24 mouse cellular contexts compared by ENCODE assay signal in genomic region chr17:24580287-24580686, GRCm38 (mm10). TPM values are rescaled to one million over a fixed set of nuclear protein-coding genes. Genes with fewer than 3 reads are reported as not detected.
DNase-seq lines count a peak whose midpoint lies in the region; ATAC-seq and TF ChIP-seq lines count a peak whose summit lies in the region.
"Had no signal": no experiment of that assay in that cellular context is flagged by ENCODE, and none has a peak within 500 bp of the region (broad histone marks: within the 10 kb centered on the region; RNA-seq: fewer than 3 reads in every experiment).

No protein-coding gene starts in this region.

- H3K4me3 ChIP-seq in kidney, embryonic 14.5 days (ENCODE audit: low read length) = no peak overlapping the region
- no peak overlapping the region for H3K4me3 ChIP-seq in kidney, postnatal 0 days (replicated peaks; ENCODE audit: low read depth, low read length)
- H3K4me3 ChIP-seq: embryonic facial prominence, embryonic 13.5 days; embryonic facial prominence, embryonic 15.5 days; erythroblast, embryonic 14.5 days; forebrain, embryonic 10.5 days; forebrain, embryonic 12.5 days had no signal

- no peak for TF ChIP-seq CTCF in kidney, postnatal 0 days (IDR thresholded peaks at IDR 0.05; ENCODE audit: low read depth)

- H3K4me1 ChIP-seq in kidney, embryonic 14.5 days (ENCODE audit: control insufficient read depth, insufficient read depth, low read length) = 0 out of 2 replicates have a peak, but pooled peaks cover 3% of the 10 kb centered on the region
- no peaks in the 10 kb centered on the region for H3K4me1 ChIP-seq in kidney, postnatal 0 days (replicated peaks; ENCODE audit: insufficient read depth, low read length)
- H3K4me1 ChIP-seq: embryonic facial prominence, embryonic 13.5 days; embryonic facial prominence, embryonic 15.5 days; forebrain, embryonic 10.5 days; forebrain, embryonic 12.5 days had no signal

- no peaks in the 10 kb centered on the region for H3K9me3 ChIP-seq in kidney, embryonic 14.5 days (ENCODE audit: control insufficient read depth, low read length)
- H3K9me3 ChIP-seq in kidney, postnatal 0 days (replicated peaks; ENCODE audit: low read length) = no peaks in the 10 kb centered on the region
- H3K9me3 ChIP-seq: embryonic facial prominence, embryonic 13.5 days; embryonic facial prominence, embryonic 15.5 days; forebrain, embryonic 10.5 days; forebrain, embryonic 12.5 days had no signal

- peaks cover 72% of the 10 kb centered on the region for H3K36me3 ChIP-seq in kidney, embryonic 14.5 days (ENCODE audit: control insufficient read depth, insufficient read depth, low read length)
- peaks cover 51% of the 10 kb centered on the region for H3K36me3 ChIP-seq in kidney, postnatal 0 days (ENCODE audit: insufficient read depth, low read length)

- WGBS in kidney, embryonic 14.5 days = 81% methylated on average over 2 of the region's 2 CpGs
- WGBS in kidney, postnatal 0 days = 83% methylated on average over 2 of the region's 2 CpGs

- peak; percentile 44 to 55 for DNase-seq in cerebellum, postnatal 14 days
- DNase-seq in cerebellum, adult 8-10 months = no peak
- no peak for DNase-seq in kidney, adult 8-10 months
- peak; percentile 30 for DNase-seq in kidney, postnatal 0 days (ENCODE audit: low spot score)
- DNase-seq in kidney, postnatal 4 days = no peak
- DNase-seq in Muller cell, postnatal 12 days (ENCODE audit: inconsistent ontology term) = peak; percentile 25
- DNase-seq in adipocyte (ENCODE audit: low spot score) = no peak
- DNase-seq: adrenal gland, adult 2 months; adrenal gland, postnatal 10 days; adrenal gland, postnatal 25 days; cerebellum, adult 11 months; cerebellum, adult 2 months; cerebellum, adult 9-11 months; embryo, embryonic 11 days had no signal

- no peak overlapping the region for H3K9ac ChIP-seq in kidney, embryonic 14.5 days (ENCODE audit: low read depth, low read length)
- no peak overlapping the region for H3K9ac ChIP-seq in kidney, postnatal 0 days (ENCODE audit: low read depth, low read length)
- H3K9ac ChIP-seq: embryonic facial prominence, embryonic 13.5 days; embryonic facial prominence, embryonic 15.5 days; forebrain, embryonic 12.5 days had no signal

- ATAC-seq in kidney, embryonic 14.5 days (ENCODE audit: low FRiP score, low TSS enrichment) = peak; percentile 58; the same call in 1 of the 2 replicates
- no peak for ATAC-seq in kidney, postnatal 0 days (replicated peaks; ENCODE audit: low FRiP score, low read depth)
- ATAC-seq: activated CD4-positive, CD25-positive, alpha-beta regulatory T cell, adult 4 months; forebrain, embryonic 14.5 days; forebrain, embryonic 16.5 days; Patski had no signal

- H3K27me3 ChIP-seq in kidney, embryonic 14.5 days (ENCODE audit: control insufficient read depth, insufficient read depth, low read length) = no peaks in the 10 kb centered on the region
- no peaks in the 10 kb centered on the region for H3K27me3 ChIP-seq in kidney, postnatal 0 days (ENCODE audit: insufficient read depth, low read length)
- H3K27me3 ChIP-seq: embryonic facial prominence, embryonic 13.5 days; embryonic facial prominence, embryonic 15.5 days; forebrain, embryonic 12.5 days; Patski had no signal

- H3K27ac ChIP-seq in kidney, embryonic 14.5 days (ENCODE audit: low read depth, low read length) = no peak overlapping the region
- no peak overlapping the region for H3K27ac ChIP-seq in kidney, postnatal 0 days
- H3K27ac ChIP-seq: embryonic facial prominence, embryonic 13.5 days; embryonic facial prominence, embryonic 15.5 days; forebrain, embryonic 10.5 days; forebrain, embryonic 12.5 days had no signal

- no peak overlapping the region for H3K4me2 ChIP-seq in kidney, embryonic 14.5 days (replicated peaks; ENCODE audit: low read depth, low read length)
- H3K4me2 ChIP-seq in kidney, postnatal 0 days (ENCODE audit: low read length) = no peak overlapping the region
- H3K4me2 ChIP-seq: embryonic facial prominence, embryonic 13.5 days; embryonic facial prominence, embryonic 15.5 days; forebrain, embryonic 12.5 days had no signal

RNA-seq across cellular contexts. Expression of gene Pkd1, which starts 30.7 kb away (rescaled TPM):
- 16.7 and 31.6 TPM in 2 replicates for polyA plus RNA-seq in kidney, embryonic 14.5 days (2014; fragmentation: Nextera tagmentation; extraction: Ambion mirVana)
- 10.6 and 17.7 TPM in 2 replicates for polyA plus RNA-seq in kidney, postnatal 0 days (2015; fragmentation: Nextera tagmentation; extraction: Ambion mirVana)

RNA-seq across cellular contexts. Expression of gene Rab26, which starts 46.3 kb away (rescaled TPM):
- polyA plus RNA-seq in kidney, embryonic 14.5 days (2014; fragmentation: Nextera tagmentation; extraction: Ambion mirVana) = 2.7 and 2.8 TPM in 2 replicates
- 3.5 and 3.7 TPM in 2 replicates for polyA plus RNA-seq in kidney, postnatal 0 days (2015; fragmentation: Nextera tagmentation; extraction: Ambion mirVana)

RNA-seq across cellular contexts. Expression of gene Tsc2, which starts 52.1 kb away (rescaled TPM):
- 48.3 and 55.4 TPM in 2 replicates for polyA plus RNA-seq in kidney, embryonic 14.5 days (2014; fragmentation: Nextera tagmentation; extraction: Ambion mirVana)
- 36.4 and 42.4 TPM in 2 replicates for polyA plus RNA-seq in kidney, postnatal 0 days (2015; fragmentation: Nextera tagmentation; extraction: Ambion mirVana)

RNA-seq across cellular contexts. Expression of gene Nthl1, which starts 52.2 kb away (rescaled TPM):
- polyA plus RNA-seq in kidney, embryonic 14.5 days (2014; fragmentation: Nextera tagmentation; extraction: Ambion mirVana) = 14.2 and 17.0 TPM in 2 replicates
- polyA plus RNA-seq in kidney, postnatal 0 days (2015; fragmentation: Nextera tagmentation; extraction: Ambion mirVana) = 13.4 and 14.9 TPM in 2 replicates

RNA-seq across cellular contexts. Expression of gene Traf7, which starts 52.5 kb away (rescaled TPM):
- polyA plus RNA-seq in kidney, embryonic 14.5 days (2014; fragmentation: Nextera tagmentation; extraction: Ambion mirVana) = 69.0 and 88.5 TPM in 2 replicates
- polyA plus RNA-seq in kidney, postnatal 0 days (2015; fragmentation: Nextera tagmentation; extraction: Ambion mirVana) = 59.4 and 67.3 TPM in 2 replicates

Comparison
In these comparisons a context has a peak if more than half of its experiments do, and no peak if none do; other contexts are left out.
1. DNase-seq: peak in cerebellum, postnatal 14 days (2 of 2), kidney, postnatal 0 days (single experiment) and Muller cell, postnatal 12 days (single experiment); none in cerebellum, adult 8-10 months (single experiment), kidney, adult 8-10 months (0 of 2), kidney, postnatal 4 days (0 of 2) and adipocyte (single experiment).